In genomic region chr19:40936038-40936437, GRCm38 (mm10) we compare ENCODE assay signal across 20 mouse cellular contexts. TPM values are rescaled to one million over a fixed set of nuclear protein-coding genes. Genes with fewer than 3 reads are reported as not detected.
DNase-seq lines count a peak whose midpoint lies in the region; ATAC-seq lines count a peak whose summit lies in the region.
"Had no signal": no experiment of that assay in that cellular context is flagged by ENCODE, and none has a peak within 500 bp of the region (broad histone marks: within the 10 kb centered on the region; RNA-seq: fewer than 3 reads in every experiment).

No protein-coding gene starts in this region.

- ATAC-seq in CD4-positive, CD25-positive, alpha-beta regulatory T cell, adult 4 months: no peak
- ATAC-seq in kidney, embryonic 14.5 days (ENCODE audit: low FRiP score, low TSS enrichment): no peak
- ATAC-seq: midbrain, embryonic 15.5 days had no signal

- 45% methylated on average over 5 of the region's 5 CpGs for WGBS in kidney, embryonic 14.5 days

- intact Hi-C loops in gastrocnemius, postnatal 36 days (cut with DNase I): no loop called here

- H3K4me1 ChIP-seq in kidney, embryonic 14.5 days (ENCODE audit: control insufficient read depth, insufficient read depth, low read length): no peaks in the 10 kb centered on the region
- H3K4me1 ChIP-seq: heart, embryonic 15.5 days; hindbrain, embryonic 12.5 days; midbrain, embryonic 15.5 days had no signal

- H3K27me3 ChIP-seq in kidney, embryonic 14.5 days (ENCODE audit: control insufficient read depth, insufficient read depth, low read length): no peaks in the 10 kb centered on the region
- H3K27me3 ChIP-seq: heart, embryonic 15.5 days; hindbrain, embryonic 12.5 days; midbrain, embryonic 15.5 days had no signal

- no peaks in the 10 kb centered on the region for H3K36me3 ChIP-seq in kidney, embryonic 14.5 days (ENCODE audit: control insufficient read depth, insufficient read depth, low read length)
- H3K36me3 ChIP-seq: G1E; heart, embryonic 15.5 days; hindbrain, embryonic 12.5 days; midbrain, embryonic 15.5 days had no signal

- peaks cover 7% of the 10 kb centered on the region; the same call in 1 of the 2 replicates for H3K9me3 ChIP-seq in kidney, embryonic 14.5 days (ENCODE audit: control insufficient read depth, low read length)
- H3K9me3 ChIP-seq: G1E; heart, embryonic 15.5 days; midbrain, embryonic 15.5 days had no signal

- H3K4me3 ChIP-seq in kidney, embryonic 14.5 days (ENCODE audit: low read length): no peak overlapping the region
- H3K4me3 ChIP-seq: gastrocnemius, adult 2 months; heart, adult 2 months; heart, embryonic 15.5 days; hindbrain, embryonic 12.5 days; midbrain, embryonic 15.5 days had no signal

- DNase-seq in CD4-positive, CD25-positive, alpha-beta regulatory T cell, adult 2 months (ENCODE audit: low read depth, low spot score): peak; percentile 3
- peak; percentile 90 for DNase-seq in ZHBTc4 (ENCODE audit: low read depth, low spot score)
- DNase-seq in naive thymus-derived CD4-positive, alpha-beta T cell, adult 2 months (ENCODE audit: low read depth): peak; percentile 5
- peak; percentile 52 to 58 for DNase-seq in thymus, postnatal 36 days
- no peak for DNase-seq in MN1 (ENCODE audit: low spot score)
- no peak for DNase-seq in gastrocnemius, postnatal 36 days
- DNase-seq: adrenal gland, postnatal 36 days; cerebellum, adult 9-11 months; gastrocnemius, adult 2 months; heart, adult 2 months; kidney, adult 9 months; liver; lung, postnatal 4 days had no signal

- no peak overlapping the region for H3K4me2 ChIP-seq in kidney, embryonic 14.5 days (replicated peaks; ENCODE audit: low read depth, low read length)
- H3K4me2 ChIP-seq: heart, embryonic 15.5 days; hindbrain, embryonic 12.5 days; midbrain, embryonic 15.5 days had no signal

- no peak overlapping the region for H3K27ac ChIP-seq in kidney, embryonic 14.5 days (ENCODE audit: low read depth, low read length)
- H3K27ac ChIP-seq: gastrocnemius, adult 2 months; heart, adult 2 months; heart, embryonic 15.5 days; hindbrain, embryonic 12.5 days; midbrain, embryonic 15.5 days; stomach, postnatal 0 days had no signal

- H3K9ac ChIP-seq in kidney, embryonic 14.5 days (ENCODE audit: low read depth, low read length): no peak overlapping the region
- H3K9ac ChIP-seq: heart, embryonic 15.5 days; hindbrain, embryonic 12.5 days; midbrain, embryonic 15.5 days had no signal

RNA-seq across cellular contexts. Expression of gene Zfp518a, which starts 41.5 kb away (rescaled TPM):
- 10 to 100 TPM; 13.0 to 15.9 TPM for polyA plus RNA-seq in CD4-positive, CD25-positive, alpha-beta regulatory T cell, adult 4 months (2017; shearing (Covaris generic))
- total RNA-seq in gastrocnemius, postnatal 36 days (2021): 1 to 10 TPM; 2.5 to 4.5 TPM
- 16.8 and 19.0 TPM in 2 replicates for polyA plus RNA-seq in kidney, embryonic 14.5 days (2014; fragmentation: Nextera tagmentation; extraction: Ambion mirVana)
- polyA plus RNA-seq: G1E had no signal

RNA-seq across cellular contexts. Expression of gene Blnk, which starts 58.3 kb away (rescaled TPM):
- polyA plus RNA-seq in CD4-positive, CD25-positive, alpha-beta regulatory T cell, adult 4 months (2017; shearing (Covaris generic)): 1 to 10 TPM in 1 of 2 experiments, not detected in 1; 3.3 TPM
- 1 to 10 TPM; 1.4 to 1.5 TPM for total RNA-seq in gastrocnemius, postnatal 36 days (2021)
- polyA plus RNA-seq in kidney, embryonic 14.5 days (2014; fragmentation: Nextera tagmentation; extraction: Ambion mirVana): 10.5 and 11.9 TPM in 2 replicates

Comparison
In these comparisons a context has a peak if more than half of its experiments do, and no peak if none do; other contexts are left out.
1. DNase-seq: peak in CD4-positive, CD25-positive, alpha-beta regulatory T cell, adult 2 months (single experiment), ZHBTc4 (single experiment), naive thymus-derived CD4-positive, alpha-beta T cell, adult 2 months (single experiment) and thymus, postnatal 36 days (2 of 2); none in MN1 (single experiment) and gastrocnemius, postnatal 36 days (0 of 2).